Mouse (Mus musculus): ENCODE results near the gene Map4k4. TPM values are rescaled to one million over a fixed set of nuclear protein-coding genes. Genes with fewer than 3 reads are reported as not detected.

Map4k4 gene
- polyA plus RNA-seq, 1 experiment from 2014 or later, result 23.7 TPM

DNA sequence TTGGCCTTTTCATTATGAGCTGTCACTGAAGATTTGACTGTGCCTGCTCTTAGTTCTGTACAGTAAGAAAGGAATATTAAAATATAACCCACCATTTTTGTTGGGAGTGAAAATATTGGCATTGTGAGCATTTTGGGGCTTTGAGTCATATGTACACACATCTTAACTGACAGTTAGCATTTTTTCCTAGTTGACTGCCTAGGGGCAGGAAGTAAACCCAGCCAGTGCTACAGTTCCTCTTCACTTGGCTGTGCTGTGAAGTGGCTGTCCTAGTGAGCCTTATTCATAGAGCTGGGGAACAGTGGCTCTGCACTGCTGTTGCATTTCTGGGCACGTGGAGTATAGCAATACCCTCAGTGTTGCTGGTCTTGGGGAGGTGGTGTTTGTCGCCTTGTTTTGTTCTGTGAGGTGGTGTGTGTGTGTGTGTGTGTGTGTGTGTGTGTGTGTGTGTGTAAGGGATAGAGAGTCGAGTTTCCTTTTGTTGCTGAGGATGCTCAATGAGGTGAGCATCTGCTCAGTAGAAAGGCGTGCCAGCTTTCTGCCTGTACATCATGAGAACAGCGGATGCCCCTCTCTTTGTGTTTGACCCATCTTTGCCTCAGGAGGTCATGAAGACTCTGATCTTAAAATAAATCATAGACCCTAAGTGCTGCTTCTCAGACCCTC lies 43.7 kb downstream of the Map4k4 start:
- H3K9me3 ChIP-seq (replicated peaks; ENCODE audit: control insufficient read depth, low read length), result no peaks in the 10 kb centered on the region
- ATAC-seq (replicated peaks; ENCODE audit: insufficient number of reproducible peaks, low FRiP score, low TSS enrichment), result no peak
- no peak overlapping the region for H3K4me2 ChIP-seq
- H3K27ac ChIP-seq (ENCODE audit: low read depth, low read length), result no peak overlapping the region
- WGBS (ENCODE audit: insufficient replicate concordance), result 63% methylated on average over 5 of the region's 5 CpGs
- H3K27me3 ChIP-seq (ENCODE audit: control insufficient read depth, insufficient read depth, low read length), result no peaks in the 10 kb centered on the region
- peaks cover 82% of the 10 kb centered on the region for H3K4me1 ChIP-seq (ENCODE audit: control insufficient read depth, insufficient read depth, low read length)
- no peak overlapping the region for H3K4me3 ChIP-seq (ENCODE audit: low read depth, low read length)
- H3K9ac ChIP-seq (ENCODE audit: low read depth, low read length), result no peak overlapping the region
- no peaks in the 10 kb centered on the region for H3K36me3 ChIP-seq (ENCODE audit: control insufficient read depth, insufficient read depth, low read length)

DNA sequence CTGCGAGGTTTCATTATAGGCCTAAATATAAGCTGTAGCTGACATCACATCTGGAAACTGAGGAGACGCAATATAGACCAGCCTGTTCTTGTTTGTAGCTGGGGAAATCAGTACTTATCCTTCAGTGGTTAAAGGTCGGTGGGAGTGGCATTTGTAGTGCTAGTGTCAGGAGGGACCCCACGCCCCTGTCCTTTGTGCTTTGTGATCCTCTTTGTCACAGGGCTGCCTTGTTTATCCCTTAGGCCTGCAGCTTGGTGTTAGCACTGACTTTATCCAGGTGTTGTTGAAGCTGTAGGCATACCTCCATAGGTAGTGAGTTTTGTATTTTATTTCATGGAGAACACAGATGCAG lies 44.2 kb downstream of the Map4k4 start:
- H3K9me3 ChIP-seq (replicated peaks; ENCODE audit: control insufficient read depth, low read length), result no peaks in the 10 kb centered on the region
- no peak overlapping the region for H3K9ac ChIP-seq (ENCODE audit: low read depth, low read length)
- H3K4me3 ChIP-seq (ENCODE audit: low read depth, low read length), result no peak overlapping the region
- H3K4me1 ChIP-seq (ENCODE audit: control insufficient read depth, insufficient read depth, low read length), result peaks cover 82% of the 10 kb centered on the region
- no peaks in the 10 kb centered on the region for H3K27me3 ChIP-seq (ENCODE audit: control insufficient read depth, insufficient read depth, low read length)
- H3K27ac ChIP-seq (ENCODE audit: low read depth, low read length), result no peak overlapping the region
- no peaks in the 10 kb centered on the region for H3K36me3 ChIP-seq (ENCODE audit: control insufficient read depth, insufficient read depth, low read length)
- no peak overlapping the region for H3K4me2 ChIP-seq
- ATAC-seq (replicated peaks; ENCODE audit: insufficient number of reproducible peaks, low FRiP score, low TSS enrichment), result no peak
- WGBS (ENCODE audit: insufficient replicate concordance), result 47% methylated on average over 4 of the region's 4 CpGs

DNA sequence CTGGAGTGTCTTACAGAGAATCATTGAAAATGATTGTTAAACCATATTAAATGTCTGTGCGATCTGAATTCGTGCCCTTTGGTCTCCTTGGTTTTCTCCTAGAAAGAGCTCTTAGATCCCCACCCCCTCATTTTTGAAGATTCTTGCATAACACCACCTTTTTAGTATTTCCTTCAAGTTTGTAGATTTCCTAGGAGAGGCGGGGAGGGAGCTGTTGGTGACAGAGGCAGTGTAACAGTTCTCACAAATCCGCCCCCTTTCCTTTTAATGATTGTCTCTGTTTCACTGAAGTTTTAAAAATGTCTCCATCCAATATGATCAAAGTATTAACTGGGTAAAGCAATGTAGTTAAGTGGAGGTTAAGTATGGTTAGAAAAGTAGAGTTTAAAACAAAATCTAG lies 45.7 kb downstream of the Map4k4 start:
- ATAC-seq (replicated peaks; ENCODE audit: insufficient number of reproducible peaks, low FRiP score, low TSS enrichment), result no peak
- Histone ChIP-seq H3K4me2 (no peak overlapping the region), H3K9ac (ENCODE audit: low read depth, low read length) (no peak overlapping the region)

DNA sequence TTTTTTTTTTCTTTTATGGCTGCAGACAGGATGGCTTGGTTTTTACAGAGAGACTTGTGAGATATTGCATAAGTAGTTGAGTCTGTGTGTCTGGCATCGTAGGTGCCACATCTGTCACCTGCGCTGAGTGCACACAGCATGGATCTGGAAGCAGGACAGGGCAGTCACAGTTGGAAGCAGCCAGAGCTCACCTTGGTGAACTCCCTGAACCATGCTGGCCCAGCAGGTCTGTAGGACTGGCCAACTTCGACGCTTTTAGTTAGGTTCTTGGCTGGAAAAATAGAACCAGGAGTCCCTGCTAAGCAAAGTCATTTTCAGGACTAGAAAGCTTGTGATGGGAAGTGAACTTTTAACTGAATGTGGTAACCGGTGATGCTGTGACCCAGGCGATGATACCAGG lies 46.5 kb downstream of the Map4k4 start:
- no peaks in the 10 kb centered on the region for H3K27me3 ChIP-seq (ENCODE audit: control insufficient read depth, insufficient read depth, low read length)
- H3K9ac ChIP-seq (ENCODE audit: low read depth, low read length), result no peak overlapping the region
- H3K36me3 ChIP-seq (ENCODE audit: control insufficient read depth, insufficient read depth, low read length), result no peaks in the 10 kb centered on the region
- H3K27ac ChIP-seq (ENCODE audit: low read depth, low read length), result no peak overlapping the region
- peaks cover 81% of the 10 kb centered on the region for H3K4me1 ChIP-seq (ENCODE audit: control insufficient read depth, insufficient read depth, low read length)
- H3K9me3 ChIP-seq (replicated peaks; ENCODE audit: control insufficient read depth, low read length), result no peaks in the 10 kb centered on the region
- H3K4me2 ChIP-seq, result no peak overlapping the region
- 73% methylated on average over 6 of the region's 6 CpGs for WGBS (ENCODE audit: insufficient replicate concordance)
- no peak for ATAC-seq (replicated peaks; ENCODE audit: insufficient number of reproducible peaks, low FRiP score, low TSS enrichment)
- H3K4me3 ChIP-seq (ENCODE audit: low read depth, low read length), result no peak overlapping the region

More for the DNA sequence above, 45.7 kb downstream of the Map4k4 start:
- H3K27me3 ChIP-seq (ENCODE audit: control insufficient read depth, insufficient read depth, low read length), result no peaks in the 10 kb centered on the region
- H3K4me3 ChIP-seq (ENCODE audit: low read depth, low read length), result no peak overlapping the region
- peaks cover 82% of the 10 kb centered on the region for H3K4me1 ChIP-seq (ENCODE audit: control insufficient read depth, insufficient read depth, low read length)
- no peaks in the 10 kb centered on the region for H3K36me3 ChIP-seq (ENCODE audit: control insufficient read depth, insufficient read depth, low read length)
- no peak overlapping the region for H3K27ac ChIP-seq (ENCODE audit: low read depth, low read length)
- no peaks in the 10 kb centered on the region for H3K9me3 ChIP-seq (replicated peaks; ENCODE audit: control insufficient read depth, low read length)
- 84% methylated on average over 4 of the region's 4 CpGs for WGBS (ENCODE audit: insufficient replicate concordance)

DNA sequence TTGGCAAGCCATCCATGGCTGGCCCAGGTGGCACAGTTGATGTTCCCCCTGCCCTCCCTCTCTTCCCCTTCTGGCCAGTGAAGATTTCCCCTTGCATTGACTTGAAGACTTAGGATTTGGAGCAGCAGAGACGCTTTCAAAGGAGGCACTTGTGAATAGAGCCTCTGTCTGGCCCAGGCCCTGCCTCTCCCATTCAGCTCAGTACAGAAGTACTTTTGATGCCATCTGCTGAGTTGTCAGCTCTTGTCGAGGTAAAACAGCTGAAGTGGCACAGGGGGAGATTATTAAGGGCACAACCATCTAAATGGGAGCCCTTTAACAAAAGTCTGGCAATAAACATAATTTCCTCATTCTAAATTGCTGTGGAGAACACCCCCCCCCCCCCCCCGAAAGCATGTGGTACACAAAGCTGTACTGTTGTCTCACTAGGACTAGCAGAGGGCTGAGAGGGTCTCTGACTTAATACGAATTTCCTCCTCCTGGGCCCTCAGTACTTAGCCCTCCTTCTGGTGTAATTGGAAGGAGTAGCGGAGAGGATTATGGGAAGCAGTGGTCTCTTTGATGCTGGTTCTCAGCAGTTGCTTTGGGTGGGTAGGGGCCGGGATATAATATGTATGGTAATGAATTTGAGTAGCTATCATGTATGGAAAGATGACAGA lies 47.1 kb downstream of the Map4k4 start:
- Histone ChIP-seq H3K9me3 (replicated peaks; ENCODE audit: control insufficient read depth, low read length) (no peaks in the 10 kb centered on the region), H3K9ac (ENCODE audit: low read depth, low read length) (no peak overlapping the region), H3K27me3 (ENCODE audit: control insufficient read depth, insufficient read depth, low read length) (no peaks in the 10 kb centered on the region), H3K36me3 (ENCODE audit: control insufficient read depth, insufficient read depth, low read length) (no peaks in the 10 kb centered on the region), H3K4me1 (ENCODE audit: control insufficient read depth, insufficient read depth, low read length) (peaks cover 80% of the 10 kb centered on the region), H3K4me3 (ENCODE audit: low read depth, low read length) (no peak overlapping the region), H3K4me2 (no peak overlapping the region), H3K27ac (ENCODE audit: low read depth, low read length) (no peak overlapping the region)
- 54% methylated on average over 6 of the region's 6 CpGs for WGBS (ENCODE audit: insufficient replicate concordance)
- no peak for ATAC-seq (replicated peaks; ENCODE audit: insufficient number of reproducible peaks, low FRiP score, low TSS enrichment)

DNA sequence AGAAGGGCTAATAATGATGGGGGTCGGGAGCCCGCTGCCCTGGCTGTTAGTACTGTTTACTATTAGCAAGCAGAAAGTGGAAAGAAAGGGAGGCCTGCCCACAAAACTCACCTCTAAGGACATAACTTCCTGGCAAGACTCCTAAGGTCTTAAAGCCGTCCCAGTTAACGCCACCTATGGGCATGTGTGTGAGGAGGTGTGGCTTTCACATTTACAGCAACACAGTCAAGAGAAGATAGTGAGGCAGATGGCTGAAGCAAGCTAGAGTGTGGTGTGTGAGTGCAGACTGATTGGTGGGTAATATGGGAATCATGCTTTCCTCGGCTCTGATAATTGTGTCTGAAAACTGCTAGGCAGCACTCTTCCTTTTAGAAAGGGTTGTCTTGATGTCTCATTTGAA lies 48.5 kb downstream of the Map4k4 start:
- H3K4me3 ChIP-seq (ENCODE audit: low read depth, low read length), result no peak overlapping the region
- H3K9me3 ChIP-seq (replicated peaks; ENCODE audit: control insufficient read depth, low read length), result no peaks in the 10 kb centered on the region
- no peak for ATAC-seq (replicated peaks; ENCODE audit: insufficient number of reproducible peaks, low FRiP score, low TSS enrichment)
- H3K27me3 ChIP-seq (ENCODE audit: control insufficient read depth, insufficient read depth, low read length), result no peaks in the 10 kb centered on the region
- 33% methylated on average over 5 of the region's 5 CpGs for WGBS (ENCODE audit: insufficient replicate concordance)
- 0 out of 2 replicates have a peak overlapping the region, but pooled peaks have one; percentile 29 for H3K27ac ChIP-seq (ENCODE audit: low read depth, low read length)
- peaks cover 79% of the 10 kb centered on the region for H3K4me1 ChIP-seq (ENCODE audit: control insufficient read depth, insufficient read depth, low read length)
- H3K4me2 ChIP-seq, result no peak overlapping the region
- no peaks in the 10 kb centered on the region for H3K36me3 ChIP-seq (ENCODE audit: control insufficient read depth, insufficient read depth, low read length)
- no peak overlapping the region for H3K9ac ChIP-seq (ENCODE audit: low read depth, low read length)

DNA sequence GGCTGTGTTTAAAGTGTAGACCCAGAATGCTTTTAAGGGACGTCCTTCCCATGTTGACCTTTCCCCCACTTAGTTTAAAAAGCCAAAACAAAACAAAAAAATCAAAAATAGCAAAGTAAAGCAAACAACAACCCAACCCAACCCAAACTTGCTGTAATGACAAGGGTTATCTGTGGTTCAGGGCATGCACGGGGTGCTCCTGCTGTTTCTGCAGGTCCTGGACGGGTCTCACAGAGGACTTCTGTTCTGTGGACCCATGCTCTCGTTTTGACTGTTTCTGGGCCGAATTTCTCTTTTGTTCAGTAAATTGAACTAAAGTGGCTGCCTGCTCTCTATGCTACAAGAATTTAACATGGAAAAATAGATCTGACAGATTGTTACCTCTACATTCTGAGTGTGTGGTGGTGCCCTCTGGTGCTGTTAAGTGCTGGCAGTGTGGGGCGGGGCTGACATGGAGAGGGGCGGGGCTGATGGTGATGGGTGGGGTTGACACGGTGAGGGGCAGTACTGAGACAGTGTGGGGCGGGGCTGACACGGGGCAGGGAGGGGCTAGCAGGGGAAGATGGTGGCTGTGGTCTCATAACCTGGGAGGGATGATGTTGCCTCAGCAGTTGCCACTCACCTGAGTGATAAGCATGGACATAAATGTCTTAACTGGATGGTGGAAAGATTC lies 49.2 kb downstream of the Map4k4 start:
- peak overlapping the region; percentile 31 for H3K27ac ChIP-seq (ENCODE audit: low read depth, low read length)
- no peaks in the 10 kb centered on the region for H3K9me3 ChIP-seq (replicated peaks; ENCODE audit: control insufficient read depth, low read length)
- H3K36me3 ChIP-seq (ENCODE audit: control insufficient read depth, insufficient read depth, low read length), result no peaks in the 10 kb centered on the region
- no peaks in the 10 kb centered on the region for H3K27me3 ChIP-seq (ENCODE audit: control insufficient read depth, insufficient read depth, low read length)
- peak; percentile 85 for ATAC-seq (replicated peaks; ENCODE audit: insufficient number of reproducible peaks, low FRiP score, low TSS enrichment)
- peak overlapping the region; percentile 23; the same call in 1 of the 2 replicates for H3K4me2 ChIP-seq
- WGBS (ENCODE audit: insufficient replicate concordance), result 25% methylated on average over 10 of the region's 10 CpGs
- no peak overlapping the region for H3K9ac ChIP-seq (ENCODE audit: low read depth, low read length)
- H3K4me3 ChIP-seq (ENCODE audit: low read depth, low read length), result no peak overlapping the region
- H3K4me1 ChIP-seq (ENCODE audit: control insufficient read depth, insufficient read depth, low read length), result peaks cover 79% of the 10 kb centered on the region

DNA sequence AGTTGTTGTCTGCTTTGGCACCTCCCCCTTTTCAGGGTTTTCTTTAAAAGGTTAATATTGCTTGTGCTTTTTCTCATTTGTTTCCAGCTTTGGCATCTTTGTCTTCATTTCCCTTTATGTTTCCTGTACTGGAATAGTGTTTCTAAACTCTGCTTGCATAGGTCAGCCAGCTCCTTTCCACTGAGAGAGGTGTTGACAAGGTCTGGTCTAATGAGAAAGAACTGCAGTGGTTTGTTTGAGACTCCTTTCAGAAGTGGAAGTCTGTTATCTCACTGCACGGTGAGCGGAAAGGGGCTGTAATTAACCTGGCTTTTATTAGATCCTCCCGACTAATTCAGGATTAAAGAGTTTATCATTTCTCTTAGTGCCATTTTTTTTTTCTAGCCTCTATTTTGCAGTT lies 49.9 kb downstream of the Map4k4 start:
- Histone ChIP-seq H3K36me3 (ENCODE audit: control insufficient read depth, insufficient read depth, low read length) (no peaks in the 10 kb centered on the region), H3K4me3 (ENCODE audit: low read depth, low read length) (no peak overlapping the region), H3K9me3 (replicated peaks; ENCODE audit: control insufficient read depth, low read length) (no peaks in the 10 kb centered on the region), H3K9ac (ENCODE audit: low read depth, low read length) (no peak overlapping the region), H3K4me1 (ENCODE audit: control insufficient read depth, insufficient read depth, low read length) (peaks cover 77% of the 10 kb centered on the region), H3K27me3 (ENCODE audit: control insufficient read depth, insufficient read depth, low read length) (no peaks in the 10 kb centered on the region), H3K4me2 (peak overlapping the region; percentile 23; the same call in 1 of the 2 replicates), H3K27ac (ENCODE audit: low read depth, low read length) (peak overlapping the region; percentile 31)
- no peak for ATAC-seq (replicated peaks; ENCODE audit: insufficient number of reproducible peaks, low FRiP score, low TSS enrichment)
- 20% methylated on average over 3 of the region's 3 CpGs for WGBS (ENCODE audit: insufficient replicate concordance)
